Mouse (Mus musculus): ENCODE measurements around the gene Rapgef2. TPM values are rescaled to one million over a fixed set of nuclear protein-coding genes. Genes with fewer than 3 reads are reported as not detected.

The Rapgef2 gene
- total and polyA plus RNA-seq, 2 experiments from 2014 or later: 9.6 to 56.9 TPM

DNA sequence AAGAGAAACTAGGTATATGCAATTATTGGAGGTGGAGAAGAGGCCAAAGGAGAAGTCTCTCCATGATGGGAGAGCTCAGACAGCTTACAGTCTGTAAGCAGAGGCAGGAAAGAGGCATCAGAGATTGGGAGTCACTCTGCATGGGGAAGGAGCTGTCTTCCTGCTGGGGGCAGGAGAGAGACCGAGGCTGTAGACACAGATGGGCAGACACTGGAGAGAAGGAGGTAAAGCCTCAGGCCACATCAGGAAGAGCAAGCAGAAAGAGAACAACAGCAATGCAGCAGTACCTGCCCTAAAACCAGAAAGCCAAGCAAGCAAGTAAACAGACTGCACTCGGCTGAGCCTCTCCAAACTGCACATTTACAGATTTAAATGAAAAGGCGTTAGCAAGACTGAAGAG, 81.2 kb downstream of the Rapgef2 start:
- TF ChIP-seq CTCF (IDR thresholded peaks at IDR 0.05): peak; percentile 9; the same call in 1 of the 2 replicates
- WGBS: 39% methylated on average over 3 of the region's 3 CpGs

DNA sequence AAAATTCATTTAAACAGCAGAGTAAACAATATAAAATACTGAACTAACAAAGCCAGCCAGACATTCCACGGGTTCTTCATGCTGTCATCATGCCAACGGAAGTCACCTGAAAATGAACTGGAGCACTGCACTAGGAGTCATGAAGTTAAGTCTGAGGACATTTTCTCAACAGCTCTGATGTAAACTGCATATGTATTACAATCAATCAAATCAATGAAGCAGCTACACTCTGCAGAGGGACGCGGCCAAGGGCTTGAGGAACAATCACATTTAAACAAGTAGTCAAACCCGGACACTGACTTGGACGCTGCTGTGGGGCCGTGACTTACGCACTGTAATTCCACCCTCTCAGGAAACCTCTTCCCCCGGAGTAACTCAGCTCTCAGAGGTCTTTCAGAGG, 82.1 kb downstream of the Rapgef2 start:
- 75% methylated on average over 9 of the region's 9 CpGs for WGBS
- no peak for TF ChIP-seq CTCF (IDR thresholded peaks at IDR 0.05)
- Histone ChIP-seq H3K4me3 (ENCODE audit: low read depth, low read length) (no peak overlapping the region), H3K4me2 (ENCODE audit: low read depth, low read length, poor library complexity, severe bottlenecking) (no peak overlapping the region), H3K9me3 (ENCODE audit: low read length) (no peaks in the 10 kb centered on the region), H3K27me3 (ENCODE audit: insufficient read depth, low read length) (no peaks in the 10 kb centered on the region), H3K9ac (replicated peaks; ENCODE audit: low read length, poor library complexity, severe bottlenecking) (no peak overlapping the region), H3K4me1 (ENCODE audit: insufficient read depth, low read length) (no peaks in the 10 kb centered on the region), H3K36me3 (ENCODE audit: insufficient read depth, low read length) (no peaks in the 10 kb centered on the region), H3K27ac (ENCODE audit: low read depth, low read length) (no peak overlapping the region)
- no peak for DNase-seq (ENCODE audit: low spot score)
- ATAC-seq (ENCODE audit: low FRiP score): no peak

More for the DNA sequence above, 81.2 kb downstream of the Rapgef2 start:
- Histone ChIP-seq H3K4me3 (ENCODE audit: low read depth, low read length) (no peak overlapping the region), H3K9ac (replicated peaks; ENCODE audit: low read length, poor library complexity, severe bottlenecking) (no peak overlapping the region), H3K4me1 (ENCODE audit: insufficient read depth, low read length) (no peaks in the 10 kb centered on the region), H3K27ac (ENCODE audit: low read depth, low read length) (no peak overlapping the region), H3K9me3 (ENCODE audit: low read length) (no peaks in the 10 kb centered on the region), H3K36me3 (ENCODE audit: insufficient read depth, low read length) (no peaks in the 10 kb centered on the region), H3K4me2 (ENCODE audit: low read depth, low read length, poor library complexity, severe bottlenecking) (no peak overlapping the region), H3K27me3 (ENCODE audit: insufficient read depth, low read length) (no peaks in the 10 kb centered on the region)
- no peak for ATAC-seq (ENCODE audit: low FRiP score)
- no peak for DNase-seq (ENCODE audit: low spot score)

DNA sequence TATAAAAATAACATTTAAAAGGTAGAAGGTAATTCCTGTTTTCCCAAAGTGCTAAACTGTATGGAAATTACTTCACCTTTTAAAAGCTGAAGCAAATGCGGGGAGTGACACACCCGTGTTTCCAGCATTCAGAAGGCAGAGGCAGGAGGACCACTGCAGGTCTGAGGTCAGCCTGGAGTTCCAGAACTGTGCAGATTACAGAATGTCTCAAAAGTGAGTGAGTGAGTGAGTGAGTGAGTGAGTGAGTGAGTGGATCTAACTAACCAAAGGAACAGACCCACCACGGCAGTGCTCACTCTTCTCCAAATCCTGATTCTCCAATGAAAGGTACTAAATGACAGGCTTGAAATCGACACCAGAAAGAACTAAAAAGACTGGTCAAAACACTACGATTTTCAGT, 82.5 kb downstream of the Rapgef2 start:
- TF ChIP-seq CTCF (IDR thresholded peaks at IDR 0.05): no peak
- Histone ChIP-seq H3K9ac (replicated peaks; ENCODE audit: low read length, poor library complexity, severe bottlenecking) (no peak overlapping the region), H3K27ac (ENCODE audit: low read depth, low read length) (no peak overlapping the region), H3K9me3 (ENCODE audit: low read length) (no peaks in the 10 kb centered on the region), H3K4me3 (ENCODE audit: low read depth, low read length) (no peak overlapping the region), H3K27me3 (ENCODE audit: insufficient read depth, low read length) (no peaks in the 10 kb centered on the region), H3K4me1 (ENCODE audit: insufficient read depth, low read length) (no peaks in the 10 kb centered on the region), H3K4me2 (ENCODE audit: low read depth, low read length, poor library complexity, severe bottlenecking) (no peak overlapping the region), H3K36me3 (ENCODE audit: insufficient read depth, low read length) (no peaks in the 10 kb centered on the region)
- ATAC-seq (ENCODE audit: low FRiP score) (no peak), DNase-seq (ENCODE audit: low spot score) (no peak)
- WGBS: 56% methylated on average over 5 of the region's 5 CpGs

DNA sequence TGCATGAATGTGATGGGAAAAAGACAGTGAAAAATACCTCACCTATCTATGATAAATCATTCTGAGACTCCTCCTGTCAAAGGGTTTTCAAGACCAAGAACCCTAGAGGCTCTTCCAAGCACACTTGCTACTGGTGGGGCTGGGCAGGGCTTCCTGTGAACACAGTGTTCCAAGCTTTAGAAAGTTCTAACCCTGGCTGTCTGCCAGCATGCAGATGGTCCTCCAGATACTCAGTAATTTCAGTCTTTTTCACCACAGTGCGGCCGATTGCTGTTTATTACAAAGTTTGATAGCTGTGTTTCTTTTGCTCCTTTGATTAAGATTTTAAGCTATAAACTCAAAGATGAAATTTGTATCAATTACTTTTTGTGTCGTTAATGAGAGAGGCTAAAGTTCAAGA, 83.1 kb downstream of the Rapgef2 start:
- Histone ChIP-seq H3K4me3 (ENCODE audit: low read depth, low read length) (no peak overlapping the region), H3K27ac (ENCODE audit: low read depth, low read length) (no peak overlapping the region), H3K4me1 (ENCODE audit: insufficient read depth, low read length) (no peaks in the 10 kb centered on the region), H3K36me3 (ENCODE audit: insufficient read depth, low read length) (no peaks in the 10 kb centered on the region), H3K4me2 (ENCODE audit: low read depth, low read length, poor library complexity, severe bottlenecking) (no peak overlapping the region), H3K27me3 (ENCODE audit: insufficient read depth, low read length) (no peaks in the 10 kb centered on the region), H3K9ac (replicated peaks; ENCODE audit: low read length, poor library complexity, severe bottlenecking) (no peak overlapping the region), H3K9me3 (ENCODE audit: low read length) (no peaks in the 10 kb centered on the region)
- WGBS: 66% methylated on average over 3 of the region's 3 CpGs
- no peak for TF ChIP-seq CTCF (IDR thresholded peaks at IDR 0.05)
- DNase-seq (ENCODE audit: low spot score): peak; percentile 77
- ATAC-seq (ENCODE audit: low FRiP score): no peak

DNA sequence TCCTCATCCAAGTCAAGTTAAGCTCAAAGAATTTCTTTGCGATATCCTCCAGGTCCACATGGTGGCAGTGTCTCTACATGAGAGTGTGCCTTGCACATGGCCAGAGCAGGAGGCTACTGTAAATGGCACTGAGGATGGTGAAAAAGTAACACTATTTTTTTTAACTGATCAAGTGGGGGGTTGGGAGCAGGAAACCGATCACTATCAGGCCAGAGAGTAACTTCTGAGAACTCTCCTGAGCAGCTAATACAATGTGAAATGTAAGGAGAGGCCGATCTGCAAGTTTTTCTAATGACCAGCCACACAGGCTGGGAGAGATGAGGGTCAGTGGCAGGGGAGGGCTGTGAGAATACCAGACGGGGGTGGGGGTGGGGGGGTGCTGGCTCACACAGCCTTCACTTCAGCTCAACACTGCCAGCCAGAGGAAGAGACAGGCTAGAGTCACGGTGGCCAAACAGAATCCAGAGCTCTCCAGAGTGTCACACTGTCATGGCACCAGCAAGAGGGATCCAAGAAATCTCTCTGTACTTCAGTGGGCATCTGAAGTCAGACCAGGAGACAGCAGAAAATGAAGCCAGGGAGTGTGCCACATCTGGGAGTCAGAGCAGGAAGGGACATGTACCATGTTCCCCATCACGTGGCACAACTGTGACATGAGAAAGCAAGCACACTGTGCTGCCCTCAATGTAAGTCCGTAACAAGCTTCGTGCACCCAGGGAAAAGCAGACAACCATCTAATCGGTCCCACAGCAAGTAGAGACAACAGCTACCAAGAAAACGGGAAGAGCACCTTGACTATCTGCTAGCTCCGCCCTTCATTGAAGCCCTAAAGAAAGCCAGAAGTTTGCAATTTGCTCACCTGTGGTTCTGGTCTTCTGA, 83.8 kb downstream of the Rapgef2 start:
- Histone ChIP-seq H3K27me3 (ENCODE audit: insufficient read depth, low read length) (no peaks in the 10 kb centered on the region), H3K27ac (ENCODE audit: low read depth, low read length) (no peak overlapping the region), H3K4me1 (ENCODE audit: insufficient read depth, low read length) (no peaks in the 10 kb centered on the region), H3K36me3 (ENCODE audit: insufficient read depth, low read length) (no peaks in the 10 kb centered on the region), H3K9ac (replicated peaks; ENCODE audit: low read length, poor library complexity, severe bottlenecking) (no peak overlapping the region), H3K9me3 (ENCODE audit: low read length) (no peaks in the 10 kb centered on the region), H3K4me2 (ENCODE audit: low read depth, low read length, poor library complexity, severe bottlenecking) (no peak overlapping the region), H3K4me3 (ENCODE audit: low read depth, low read length) (no peak overlapping the region)
- WGBS: 47% methylated on average over 11 of the region's 11 CpGs
- peak; percentile 74 for ATAC-seq (ENCODE audit: low FRiP score)
- peak; percentile 97 for TF ChIP-seq CTCF (IDR thresholded peaks at IDR 0.05)
- peak; percentile 86 for DNase-seq (ENCODE audit: low spot score)

DNA sequence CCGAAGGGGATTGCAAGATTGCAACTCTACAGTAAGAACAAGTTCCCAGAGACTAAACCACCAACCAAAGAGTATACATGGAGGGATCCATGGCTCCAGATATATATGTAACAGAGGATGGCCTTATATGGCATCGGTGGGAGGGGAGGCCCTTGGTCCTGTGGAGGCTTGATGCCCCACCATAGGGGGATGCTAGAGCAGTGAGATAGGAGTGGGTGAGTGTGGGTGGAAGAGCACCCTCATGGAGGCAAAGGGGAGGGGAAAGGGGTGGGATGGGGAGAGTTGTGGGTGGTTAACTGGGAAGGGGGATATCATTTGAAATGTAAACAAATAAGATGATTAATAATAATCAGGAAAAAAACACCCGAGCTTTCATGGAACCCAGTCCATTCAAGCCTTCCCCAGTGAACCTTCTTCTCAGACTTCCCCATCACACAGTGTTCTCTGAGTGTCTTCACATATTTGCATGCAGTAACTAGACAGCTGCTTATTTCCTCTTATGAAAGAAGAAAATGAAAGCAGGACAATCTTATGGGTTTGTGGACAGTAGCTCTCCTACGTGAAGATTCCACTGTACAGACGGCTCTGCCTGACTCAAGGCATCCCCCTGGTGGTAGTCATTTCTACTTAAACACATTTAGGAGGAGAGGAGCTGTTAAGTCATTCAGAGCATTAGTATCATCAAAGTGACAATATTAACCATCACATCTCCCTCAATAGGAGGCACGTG, 89.4 kb downstream of the Rapgef2 start:
- Histone ChIP-seq H3K4me1 (ENCODE audit: insufficient read depth, low read length) (no peaks in the 10 kb centered on the region), H3K27me3 (ENCODE audit: insufficient read depth, low read length) (no peaks in the 10 kb centered on the region), H3K36me3 (ENCODE audit: insufficient read depth, low read length) (no peaks in the 10 kb centered on the region), H3K4me2 (ENCODE audit: low read depth, low read length, poor library complexity, severe bottlenecking) (no peak overlapping the region), H3K4me3 (ENCODE audit: low read depth, low read length) (no peak overlapping the region), H3K9me3 (ENCODE audit: low read length) (no peaks in the 10 kb centered on the region), H3K27ac (ENCODE audit: low read depth, low read length) (no peak overlapping the region), H3K9ac (replicated peaks; ENCODE audit: low read length, poor library complexity, severe bottlenecking) (no peak overlapping the region)
- 55% methylated on average over 6 of the region's 6 CpGs for WGBS
- peak; percentile 95 for TF ChIP-seq CTCF (IDR thresholded peaks at IDR 0.05)
- ATAC-seq (ENCODE audit: low FRiP score): peak; percentile 80
- DNase-seq (ENCODE audit: low spot score): peak; percentile 89

Data from midbrain, postnatal 0 days (tissue).